Mouse (Mus musculus): ENCODE data around the gene Arpc1a.
A peak's percentile ranks its signal among the peaks of the same experiment; 100 is the strongest.
"Not testable (repeated sequence)": the region's sequence is repeated elsewhere in the genome, so short reads cannot be mapped to it uniquely, and the experiment has no call there.

Gene Arpc1a

GRCm38 (mm10) chr5:145083632-145084451 is at the start of gene Arpc1a, which contains the start of gene Kpna7:
Gene Arpc1a (plus strand): TSS chr5:145083830.
Gene Kpna7 (minus strand): TSS chr5:145084030.
- peak; percentile 96 for DNase-seq (ENCODE audit: low spot score)

- DNase-seq (ENCODE audit: low spot score): no peak
Observed at GRCm38 (mm10) chr5:145041628-145042027, 42.0 kb upstream of the Arpc1a start.

GRCm38 (mm10) chr5:145042690-145043089 is 40.9 kb upstream of the Arpc1a start, which contains the start of gene 1700018F24Rik:
Gene 1700018F24Rik (plus strand): TSS chr5:145042990.
- not testable (repeated sequence) for DNase-seq (ENCODE audit: low spot score)

GRCm38 (mm10) chr5:145054187-145054586 is 29.4 kb upstream of the Arpc1a start:
- not testable (repeated sequence) for DNase-seq (ENCODE audit: low spot score)

GRCm38 (mm10) chr5:145057907-145058306 is 25.7 kb upstream of the Arpc1a start:
- no peak for DNase-seq (ENCODE audit: low spot score)

GRCm38 (mm10) chr5:145058722-145059121 is 24.9 kb upstream of the Arpc1a start:
- DNase-seq (ENCODE audit: low spot score): no peak

GRCm38 (mm10) chr5:145059524-145059923 is 24.1 kb upstream of the Arpc1a start:
- DNase-seq (ENCODE audit: low spot score): no peak

- no peak for DNase-seq (ENCODE audit: low spot score)
Observed at GRCm38 (mm10) chr5:145064765-145065340, 18.8 kb upstream of the Arpc1a start.

GRCm38 (mm10) chr5:145068863-145069262 is 14.8 kb upstream of the Arpc1a start:
- no peak for DNase-seq (ENCODE audit: low spot score)

GRCm38 (mm10) chr5:145069707-145070106 is 13.9 kb upstream of the Arpc1a start:
- peak; percentile 77 for DNase-seq (ENCODE audit: low spot score)

GRCm38 (mm10) chr5:145071342-145071741 is 12.3 kb upstream of the Arpc1a start:
- DNase-seq (ENCODE audit: low spot score): no peak

GRCm38 (mm10) chr5:145075081-145075480 is 8.5 kb upstream of the Arpc1a start:
- DNase-seq (ENCODE audit: low spot score): no peak

- peak; percentile 74 for DNase-seq (ENCODE audit: low spot score)
Observed at GRCm38 (mm10) chr5:145081866-145082613, 1.6 kb upstream of the Arpc1a start.

- DNase-seq (ENCODE audit: low spot score): not testable (repeated sequence)
Observed at GRCm38 (mm10) chr5:145083201-145083600, 429 bp upstream of the Arpc1a start.

- DNase-seq (ENCODE audit: low spot score): no peak
Observed at GRCm38 (mm10) chr5:145084822-145085221, 1.2 kb downstream of the Arpc1a start.

- no peak for DNase-seq (ENCODE audit: low spot score)
Observed at GRCm38 (mm10) chr5:145088186-145088585, 4.6 kb downstream of the Arpc1a start.

GRCm38 (mm10) chr5:145089878-145090277 is 6.2 kb downstream of the Arpc1a start:
- DNase-seq (ENCODE audit: low spot score): no peak

- no peak for DNase-seq (ENCODE audit: low spot score)
Observed at GRCm38 (mm10) chr5:145096195-145096594, 12.6 kb downstream of the Arpc1a start.

- DNase-seq (ENCODE audit: low spot score): no peak
Observed at GRCm38 (mm10) chr5:145098340-145098821, 14.8 kb downstream of the Arpc1a start.

GRCm38 (mm10) chr5:145100960-145101359 is 17.3 kb downstream of the Arpc1a start:
- no peak for DNase-seq (ENCODE audit: low spot score)

- DNase-seq (ENCODE audit: low spot score): not testable (repeated sequence)
Observed at GRCm38 (mm10) chr5:145101451-145101850, 17.8 kb downstream of the Arpc1a start.

- no peak for DNase-seq (ENCODE audit: low spot score)
Observed at GRCm38 (mm10) chr5:145102706-145103105, 19.1 kb downstream of the Arpc1a start.
